Mouse (Mus musculus) adrenal gland (tissue): ENCODE data around the gene Sntb2.

Experiments used
- intact Hi-C: fragments of 180-260 bp; cut with DNase I; formaldehyde crosslinking; loops from one replicate; pipeline ENCODE4 v1.15.1; 2025

Gene Sntb2

GRCm38 (mm10) chr8:106929155-106929913 lies 6.2 kb upstream of the Sntb2 start:
- intact Hi-C loops = no loop called here

- intact Hi-C loops = no loop called here
These were observed 5.6 kb upstream of the Sntb2 start for GRCm38 (mm10) chr8:106929921-106930320.

- intact Hi-C loops = no loop called here
These were observed 3.0 kb upstream of the Sntb2 start for GRCm38 (mm10) chr8:106932376-106933065.

- intact Hi-C loops = no loop called here
These were observed 1.9 kb upstream of the Sntb2 start for GRCm38 (mm10) chr8:106933506-106934143.

- intact Hi-C loops = no loop called here
These were observed 1.1 kb upstream of the Sntb2 start for GRCm38 (mm10) chr8:106934226-106934977.

DNA sequence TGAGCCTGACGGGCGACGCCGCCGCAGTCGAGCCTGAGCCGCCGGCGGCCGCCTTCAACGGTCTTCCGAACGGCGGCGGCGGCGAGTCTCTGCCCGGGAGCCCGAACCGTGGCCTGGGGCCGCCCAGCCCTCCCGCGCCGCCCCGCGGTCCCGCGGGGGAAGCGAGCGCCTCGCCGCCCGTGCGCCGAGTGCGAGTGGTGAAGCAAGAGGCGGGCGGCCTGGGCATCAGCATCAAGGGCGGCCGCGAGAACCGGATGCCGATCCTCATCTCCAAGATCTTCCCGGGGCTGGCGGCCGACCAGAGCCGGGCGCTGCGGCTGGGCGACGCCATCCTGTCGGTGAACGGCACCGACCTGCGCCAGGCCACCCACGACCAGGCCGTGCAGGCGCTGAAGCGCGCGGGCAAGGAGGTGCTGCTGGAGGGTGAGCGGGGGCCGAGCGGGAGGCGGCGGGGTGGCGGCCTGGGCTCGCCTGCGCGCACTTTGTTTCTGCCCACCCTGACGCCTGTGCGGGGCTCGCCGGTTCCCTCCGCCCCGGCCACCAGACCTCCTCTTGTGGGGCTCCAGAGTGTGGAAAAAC lies 438 bp downstream of the Sntb2 start:
- intact Hi-C loops = no loop called here

GRCm38 (mm10) chr8:106936478-106937051 lies 1.0 kb downstream of the Sntb2 start:
- intact Hi-C loops = no loop called here

DNA sequence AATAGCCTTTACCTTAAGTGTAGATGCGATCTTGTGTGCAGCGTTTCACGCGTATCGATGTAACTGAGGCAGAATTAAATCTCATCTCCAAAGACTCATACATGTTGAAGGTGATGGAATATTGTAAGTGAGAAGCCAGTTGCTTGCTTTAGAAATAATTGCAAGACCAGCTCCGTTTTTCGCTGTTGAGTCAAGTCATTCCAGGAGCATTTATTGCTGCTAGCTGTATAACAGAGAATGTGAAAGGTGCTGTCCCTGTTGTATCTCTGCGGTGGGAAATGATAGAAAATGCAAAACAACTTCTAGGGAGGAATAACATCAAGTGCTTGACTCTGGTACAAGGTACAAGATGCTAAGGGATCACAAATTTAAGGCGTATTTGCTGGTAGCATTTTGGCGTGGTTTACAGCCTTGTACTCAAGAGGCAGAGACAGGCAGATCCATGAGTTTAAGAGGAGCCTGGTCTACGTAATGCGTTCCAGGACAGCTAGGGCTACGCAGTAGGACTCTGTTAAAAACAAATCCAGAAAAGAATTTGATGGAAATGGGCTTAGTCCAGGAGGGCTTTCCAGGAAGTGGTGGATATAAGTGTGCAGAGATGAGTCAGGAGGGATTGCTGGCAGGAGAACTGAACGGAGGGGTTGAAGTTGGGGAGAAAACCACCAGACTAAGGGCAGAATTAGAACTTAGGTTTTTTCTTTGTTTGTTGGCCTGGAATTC lies 1.7 kb downstream of the Sntb2 start:
- intact Hi-C loops = no loop called here

GRCm38 (mm10) chr8:106941806-106942205 lies 6.3 kb downstream of the Sntb2 start:
- intact Hi-C loops = loop anchor here (5.0 kb wide), 1 partner anchor 35 kb away; no protein-coding TSS in a partner anchor

DNA sequence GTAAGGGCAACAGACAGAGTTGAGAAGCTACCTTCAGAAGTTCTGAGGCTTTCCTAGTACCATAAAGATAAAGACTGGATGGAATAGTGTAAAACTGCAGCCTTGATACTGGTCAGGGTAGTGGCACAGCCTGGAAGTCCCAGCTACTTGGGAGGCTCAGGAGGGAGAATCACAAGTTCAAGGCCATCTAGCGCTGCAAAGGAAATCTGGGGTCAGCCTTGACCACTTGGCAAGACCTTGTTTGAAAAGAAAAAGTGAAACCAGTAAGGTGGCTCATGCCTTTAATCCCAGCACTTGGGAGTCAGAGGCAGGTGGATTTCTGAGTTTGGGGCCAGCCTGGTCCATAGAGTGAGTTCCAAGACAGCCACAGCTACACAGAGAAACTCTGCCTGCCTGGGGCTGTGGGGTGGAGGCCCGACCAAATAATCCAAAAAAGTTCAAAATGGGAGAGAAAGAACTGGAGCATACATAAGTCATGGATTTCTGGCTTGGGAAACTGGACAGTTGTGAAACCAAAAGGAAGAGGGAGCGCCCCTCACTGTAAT lies 8.4 kb downstream of the Sntb2 start:
- intact Hi-C loops = loop anchor here (5.0 kb wide), 1 partner anchor 33 kb away; no protein-coding TSS in a partner anchor

GRCm38 (mm10) chr8:106944756-106945155 lies 9.2 kb downstream of the Sntb2 start:
- intact Hi-C loops = loop anchor here (5.0 kb wide), 1 partner anchor 33 kb away; no protein-coding TSS in a partner anchor

DNA sequence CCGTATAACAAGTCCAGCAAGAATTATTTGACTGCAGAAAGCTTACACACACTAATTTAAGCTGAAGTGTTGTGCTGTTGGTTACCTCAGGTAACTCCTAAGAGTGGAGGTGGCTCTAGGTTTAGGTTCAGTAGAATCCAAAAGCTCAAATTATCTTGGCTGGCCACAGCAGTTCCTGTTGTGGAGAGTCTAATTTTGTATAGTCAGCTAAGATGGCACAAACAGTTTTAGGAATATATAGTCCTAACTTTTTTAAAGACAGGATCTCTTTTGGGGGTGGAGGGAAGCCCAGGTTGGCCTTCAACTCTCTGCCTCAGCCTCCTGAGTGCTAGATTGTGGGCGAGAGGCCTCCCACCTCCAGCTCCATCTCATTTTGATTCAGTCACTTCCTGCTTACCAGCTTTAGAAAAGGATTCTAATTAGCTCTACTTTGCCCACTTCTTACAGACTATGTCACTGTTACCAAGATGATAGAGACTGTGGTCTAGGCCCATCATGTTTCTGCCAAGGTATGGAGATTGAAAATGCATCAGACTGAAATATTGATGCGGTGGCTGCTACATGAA lies 13.2 kb downstream of the Sntb2 start:
- intact Hi-C loops = no loop called here

- intact Hi-C loops = no loop called here
These were observed 16.2 kb downstream of the Sntb2 start for GRCm38 (mm10) chr8:106951707-106952106.

DNA sequence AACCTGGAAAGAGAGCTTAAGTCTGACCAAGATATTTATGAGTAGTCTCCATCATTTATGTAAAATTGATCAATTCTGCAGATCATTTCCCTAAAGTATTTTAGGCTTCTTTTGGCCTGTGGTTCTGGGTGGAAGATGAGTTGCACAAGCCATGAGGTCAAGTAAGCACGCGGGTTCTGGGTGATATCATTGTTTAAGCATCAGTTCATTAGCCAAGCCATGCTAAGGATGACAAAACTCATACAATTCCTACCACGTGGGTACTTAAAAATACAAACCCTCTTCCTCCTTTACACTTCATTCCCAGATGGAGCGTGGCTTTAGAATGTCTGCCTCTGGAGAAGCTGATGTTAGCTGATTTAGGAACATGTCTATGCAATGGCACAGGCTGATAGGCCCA lies 18.0 kb downstream of the Sntb2 start:
- intact Hi-C loops = no loop called here

DNA sequence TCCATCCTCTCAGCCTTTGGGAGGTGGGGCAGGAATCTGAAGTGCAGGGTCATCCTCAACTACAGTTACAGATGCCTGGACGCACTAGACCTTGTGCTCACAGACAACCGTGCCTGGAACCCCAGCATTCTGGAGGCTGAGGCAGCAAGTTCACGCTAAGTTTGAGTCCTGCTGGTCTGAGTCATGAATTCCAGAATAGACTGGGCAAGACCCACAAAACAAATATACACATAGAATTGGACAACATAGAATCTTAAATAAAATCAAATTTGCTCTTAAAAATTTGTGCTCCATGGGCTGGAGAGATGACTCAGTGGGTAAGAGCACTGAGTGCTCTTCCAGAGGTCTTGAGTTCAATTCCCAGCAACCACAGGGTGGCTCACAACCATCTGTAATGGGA lies 21.5 kb downstream of the Sntb2 start:
- intact Hi-C loops = no loop called here

DNA sequence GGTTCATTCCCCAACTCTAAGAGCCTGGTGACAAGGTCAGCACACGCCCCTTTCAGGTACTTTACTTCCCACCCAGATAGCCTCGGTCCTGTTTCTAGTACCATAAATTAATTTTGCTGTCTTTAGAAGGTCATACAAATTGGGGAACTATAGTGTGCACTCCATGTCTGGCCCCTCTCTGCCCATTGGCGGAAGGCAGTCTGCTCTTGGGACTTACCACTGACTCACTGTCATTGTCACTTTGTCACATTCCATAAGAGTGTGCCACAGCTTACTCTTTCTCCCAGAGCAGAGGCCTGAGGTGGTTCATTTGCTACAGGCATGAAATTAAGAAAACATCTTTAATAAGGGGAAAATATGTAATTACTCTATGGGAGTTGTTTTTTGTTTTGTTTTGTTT lies 22.7 kb downstream of the Sntb2 start:
- intact Hi-C loops = no loop called here

DNA sequence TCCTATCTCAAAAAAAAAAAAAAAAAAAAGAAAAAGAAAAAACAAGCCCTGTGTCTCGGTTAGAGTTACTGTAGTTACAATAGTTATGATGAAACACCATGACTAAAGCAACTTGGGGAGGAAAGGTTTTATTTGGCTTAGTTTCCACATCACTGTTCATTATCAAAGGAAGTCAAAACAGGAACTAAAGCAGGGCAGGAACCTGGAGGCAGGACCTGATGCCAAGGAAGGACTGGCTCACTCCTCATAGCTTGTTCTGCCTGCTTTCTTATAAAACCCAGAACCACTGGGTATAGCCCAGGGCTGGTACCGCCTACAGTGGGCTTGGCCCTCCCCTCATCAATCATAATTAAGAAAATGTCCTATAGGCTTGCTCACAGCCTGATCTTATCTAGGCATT lies 24.1 kb downstream of the Sntb2 start:
- intact Hi-C loops = no loop called here

DNA sequence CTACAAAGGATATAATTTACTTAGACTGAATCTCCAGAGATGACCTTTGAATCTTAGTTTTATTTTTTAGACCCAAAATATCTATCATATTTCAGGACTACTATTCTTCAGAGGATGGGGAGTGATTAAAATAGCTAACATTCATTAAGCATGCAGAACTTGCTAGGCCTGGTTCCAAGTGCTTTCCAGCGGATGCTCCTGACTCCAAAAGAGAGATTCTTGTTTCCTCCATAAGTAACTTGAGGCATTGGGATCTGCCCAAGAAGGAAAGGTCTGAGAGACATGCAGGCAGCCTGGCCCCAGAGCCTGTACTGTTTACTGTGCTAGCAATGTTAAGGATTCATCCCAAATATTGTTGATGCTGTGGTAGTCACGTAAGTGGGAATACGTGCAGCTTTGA lies 26.8 kb downstream of the Sntb2 start:
- intact Hi-C loops = no loop called here

DNA sequence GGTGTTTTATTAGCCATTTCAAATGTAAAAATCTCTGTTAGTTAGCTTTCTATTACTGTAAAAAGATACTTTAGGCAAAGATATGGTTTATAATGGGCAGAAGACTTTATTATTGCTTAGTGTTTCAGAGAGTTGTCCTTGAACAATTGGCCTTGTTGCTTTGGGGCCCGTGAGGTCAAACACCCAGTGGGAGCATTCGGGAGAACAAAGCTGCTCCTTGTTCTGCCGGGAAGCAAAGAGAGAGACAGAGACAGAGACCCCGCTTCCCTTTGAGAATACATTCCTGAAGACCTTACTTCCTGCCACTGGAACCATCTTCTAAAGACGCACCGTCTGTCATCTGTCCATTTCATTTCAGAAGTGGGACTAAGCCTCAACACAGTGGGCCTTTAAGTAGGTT lies 27.8 kb downstream of the Sntb2 start:
- intact Hi-C loops = no loop called here
